Mouse (Mus musculus): Measurements from ENCODE around the gene Kcna7. TPM values are rescaled to one million over a fixed set of nuclear protein-coding genes. Genes with fewer than 3 reads are reported as not detected.

Gene Kcna7
- polyA plus RNA-seq, 1 experiment from 2014 or later, result 0.33 TPM

DNA sequence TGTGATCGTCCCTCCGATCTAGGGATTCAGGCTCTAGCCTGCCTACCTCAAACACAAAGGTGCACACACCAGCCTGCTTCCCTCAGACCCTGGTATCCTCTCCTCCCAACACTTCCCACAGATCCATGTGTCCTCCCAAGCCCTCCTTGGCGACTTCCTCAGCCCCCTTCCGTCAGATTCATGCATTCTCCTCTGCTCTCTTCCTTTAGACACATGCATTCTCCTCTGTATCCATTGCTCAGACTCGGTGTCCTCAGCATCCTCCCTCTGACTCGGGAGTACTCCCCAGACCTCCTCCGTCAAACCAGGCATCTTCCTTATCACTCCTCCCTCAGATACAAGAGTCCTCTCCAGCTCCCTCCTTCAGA lies 28.4 kb downstream of the Kcna7 start:
- no peaks in the 10 kb centered on the region for H3K9me3 ChIP-seq (replicated peaks)
- peaks cover 28% of the 10 kb centered on the region for H3K36me3 ChIP-seq
- H3K4me1 ChIP-seq (replicated peaks), result peaks cover 44% of the 10 kb centered on the region
- H3K9ac ChIP-seq, result peak overlapping the region; percentile 81
- no peak for ATAC-seq (replicated peaks; ENCODE audit: insufficient number of reproducible peaks, insufficient read depth, low FRiP score, low read depth)
- H3K27ac ChIP-seq, result peak overlapping the region; percentile 91
- H3K27me3 ChIP-seq, result no peaks in the 10 kb centered on the region
- H3K4me3 ChIP-seq, result peak overlapping the region; percentile 80
- H3K4me2 ChIP-seq, result peak overlapping the region; percentile 94
- 0% methylated on average over 7 of the region's 7 CpGs for WGBS

DNA sequence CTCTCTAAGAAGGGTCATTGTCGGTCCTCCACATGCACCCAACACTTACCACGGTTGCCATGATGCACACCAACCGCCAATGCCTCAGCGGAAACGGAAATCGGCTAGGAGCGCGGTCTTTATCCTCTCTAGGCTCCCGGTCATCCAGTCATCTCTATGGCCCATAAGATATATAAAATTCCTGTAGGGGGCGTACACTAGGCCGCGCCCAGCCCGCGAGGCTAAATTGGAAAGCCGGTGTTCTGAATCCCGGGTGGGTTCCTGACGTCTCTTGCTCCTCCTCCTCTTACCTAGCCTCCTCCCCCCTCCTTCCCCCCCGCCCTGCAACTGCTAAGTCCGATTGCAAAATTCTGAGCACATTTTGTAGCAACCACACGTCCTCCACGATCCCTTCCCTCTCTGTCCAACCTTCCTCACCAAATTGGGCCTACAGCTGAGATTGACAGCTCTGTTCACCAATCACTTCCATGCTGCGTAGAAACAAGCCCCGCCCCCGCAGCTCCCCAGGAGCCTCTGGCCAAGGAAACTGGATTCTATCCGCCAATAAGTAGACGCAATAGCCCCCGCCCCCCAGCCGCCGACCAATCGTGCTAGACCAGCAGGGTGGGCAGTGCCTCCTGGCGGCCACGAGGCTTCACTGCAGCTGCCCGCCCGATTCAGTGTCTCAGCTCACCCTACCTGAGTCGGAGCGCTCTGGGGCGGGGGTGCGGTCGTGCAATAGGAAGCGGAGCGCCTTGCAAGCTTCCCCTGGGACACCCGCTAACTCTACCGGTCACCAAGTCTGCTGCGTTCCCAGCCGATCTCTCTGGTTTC lies 29.0 kb downstream of the Kcna7 start, which contains the start of gene Gys1:
Gys1 (plus strand) TSS at position 642 of the 813 bp plus-strand sequence.
- H3K36me3 ChIP-seq, result peaks cover 23% of the 10 kb centered on the region
- no peaks in the 10 kb centered on the region for H3K9me3 ChIP-seq (replicated peaks)
- H3K4me2 ChIP-seq, result peak within 1 kb of the TSS; percentile 94
- H3K27me3 ChIP-seq, result no peaks in the 10 kb centered on the region
- H3K27ac ChIP-seq, result peak within 1 kb of the TSS; percentile 91
- peaks cover 44% of the 10 kb centered on the region for H3K4me1 ChIP-seq (replicated peaks)
- WGBS, result under 1% methylated on average over 45 of the region's 45 CpGs
- ATAC-seq (replicated peaks; ENCODE audit: insufficient number of reproducible peaks, insufficient read depth, low FRiP score, low read depth), result peak; percentile 96
- H3K4me3 ChIP-seq, result peak within 1 kb of the TSS; percentile 80
- peak within 1 kb of the TSS; percentile 88 for H3K9ac ChIP-seq

DNA sequence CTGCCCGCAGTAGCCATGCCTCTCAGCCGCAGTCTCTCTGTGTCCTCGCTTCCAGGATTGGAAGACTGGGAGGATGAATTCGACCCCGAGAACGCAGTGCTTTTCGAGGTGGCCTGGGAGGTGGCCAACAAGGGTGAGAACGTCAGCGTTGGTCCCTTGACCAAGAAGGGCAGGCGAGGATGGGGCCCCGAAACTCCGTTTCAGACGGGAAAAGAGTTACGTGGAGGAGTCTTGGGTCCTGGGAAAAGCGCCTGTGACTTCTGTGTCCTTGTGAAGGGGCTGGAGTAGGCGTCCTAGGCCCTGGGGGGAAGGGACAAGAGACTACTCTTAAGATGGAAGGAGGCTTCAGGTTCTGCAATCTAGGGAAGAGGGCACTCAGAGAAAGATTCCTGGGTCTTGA lies 29.6 kb downstream of the Kcna7 start:
- Histone ChIP-seq H3K4me2 (peak overlapping the region; percentile 94), H3K9ac (peak overlapping the region; percentile 88), H3K4me3 (peak overlapping the region; percentile 80), H3K27ac (peak overlapping the region; percentile 91), H3K4me1 (replicated peaks) (peaks cover 44% of the 10 kb centered on the region), H3K27me3 (no peaks in the 10 kb centered on the region), H3K9me3 (replicated peaks) (no peaks in the 10 kb centered on the region), H3K36me3 (peaks cover 25% of the 10 kb centered on the region)
- ATAC-seq (replicated peaks; ENCODE audit: insufficient number of reproducible peaks, insufficient read depth, low FRiP score, low read depth), result 0 out of 2 replicates have a peak, but pooled peaks have one; percentile 0
- WGBS, result 2% methylated on average over 16 of the region's 16 CpGs

DNA sequence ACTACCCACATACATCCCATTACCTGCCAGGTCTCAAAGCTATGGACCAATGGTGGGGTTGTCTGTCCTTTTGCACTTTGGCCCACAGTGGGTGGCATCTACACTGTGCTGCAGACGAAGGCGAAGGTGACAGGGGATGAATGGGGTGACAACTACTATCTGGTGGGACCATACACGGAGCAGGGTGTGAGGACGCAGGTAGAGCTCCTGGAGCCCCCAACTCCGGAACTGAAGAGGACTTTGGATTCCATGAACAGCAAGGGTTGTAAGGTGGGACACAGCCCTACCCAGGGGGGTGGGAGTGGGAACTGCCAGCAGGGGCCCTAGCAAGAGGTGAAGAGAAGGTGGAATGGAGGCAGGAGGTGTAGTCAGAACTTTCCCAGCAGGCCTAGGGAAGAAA lies 31.0 kb downstream of the Kcna7 start:
- peaks cover 44% of the 10 kb centered on the region for H3K4me1 ChIP-seq (replicated peaks)
- no peak overlapping the region for H3K27ac ChIP-seq
- peak overlapping the region; percentile 80; the same call in 1 of the 2 replicates for H3K4me3 ChIP-seq
- H3K27me3 ChIP-seq, result no peaks in the 10 kb centered on the region
- peaks cover 28% of the 10 kb centered on the region for H3K36me3 ChIP-seq
- WGBS, result 85% methylated on average over 5 of the region's 5 CpGs
- H3K9me3 ChIP-seq (replicated peaks), result no peaks in the 10 kb centered on the region
- peak overlapping the region; percentile 88 for H3K9ac ChIP-seq
- peak overlapping the region; percentile 94 for H3K4me2 ChIP-seq
- no peak for ATAC-seq (replicated peaks; ENCODE audit: insufficient number of reproducible peaks, insufficient read depth, low FRiP score, low read depth)

DNA sequence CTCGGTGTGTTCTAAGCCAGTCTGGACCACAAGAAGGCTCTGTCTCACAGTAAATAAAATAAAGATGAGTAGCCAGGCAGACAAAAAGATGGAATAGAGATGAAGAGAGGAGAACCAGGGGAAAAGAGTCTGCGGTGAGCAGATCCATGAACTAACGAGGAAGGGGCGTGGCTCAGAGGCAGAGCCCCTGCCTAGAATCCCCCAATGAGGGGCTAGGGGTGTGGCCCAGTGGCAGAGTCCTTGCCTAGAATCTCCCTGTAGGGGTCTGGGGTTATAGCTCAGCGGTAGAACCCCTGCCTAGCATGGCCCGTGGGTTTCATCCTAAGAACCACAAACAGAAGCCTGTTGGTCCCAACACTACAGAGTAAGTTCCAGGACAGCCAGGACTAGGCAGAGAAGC lies 31.6 kb downstream of the Kcna7 start:
- H3K9ac ChIP-seq, result no peak overlapping the region
- no peak for ATAC-seq (replicated peaks; ENCODE audit: insufficient number of reproducible peaks, insufficient read depth, low FRiP score, low read depth)
- peak overlapping the region; percentile 2; the same call in 1 of the 2 replicates for H3K4me2 ChIP-seq
- no peak overlapping the region for H3K27ac ChIP-seq
- H3K4me1 ChIP-seq (replicated peaks), result peaks cover 44% of the 10 kb centered on the region
- no peak overlapping the region for H3K4me3 ChIP-seq
- peaks cover 27% of the 10 kb centered on the region for H3K36me3 ChIP-seq
- H3K27me3 ChIP-seq, result no peaks in the 10 kb centered on the region
- H3K9me3 ChIP-seq (replicated peaks), result no peaks in the 10 kb centered on the region
- 40% methylated on average over 6 of the region's 6 CpGs for WGBS

DNA sequence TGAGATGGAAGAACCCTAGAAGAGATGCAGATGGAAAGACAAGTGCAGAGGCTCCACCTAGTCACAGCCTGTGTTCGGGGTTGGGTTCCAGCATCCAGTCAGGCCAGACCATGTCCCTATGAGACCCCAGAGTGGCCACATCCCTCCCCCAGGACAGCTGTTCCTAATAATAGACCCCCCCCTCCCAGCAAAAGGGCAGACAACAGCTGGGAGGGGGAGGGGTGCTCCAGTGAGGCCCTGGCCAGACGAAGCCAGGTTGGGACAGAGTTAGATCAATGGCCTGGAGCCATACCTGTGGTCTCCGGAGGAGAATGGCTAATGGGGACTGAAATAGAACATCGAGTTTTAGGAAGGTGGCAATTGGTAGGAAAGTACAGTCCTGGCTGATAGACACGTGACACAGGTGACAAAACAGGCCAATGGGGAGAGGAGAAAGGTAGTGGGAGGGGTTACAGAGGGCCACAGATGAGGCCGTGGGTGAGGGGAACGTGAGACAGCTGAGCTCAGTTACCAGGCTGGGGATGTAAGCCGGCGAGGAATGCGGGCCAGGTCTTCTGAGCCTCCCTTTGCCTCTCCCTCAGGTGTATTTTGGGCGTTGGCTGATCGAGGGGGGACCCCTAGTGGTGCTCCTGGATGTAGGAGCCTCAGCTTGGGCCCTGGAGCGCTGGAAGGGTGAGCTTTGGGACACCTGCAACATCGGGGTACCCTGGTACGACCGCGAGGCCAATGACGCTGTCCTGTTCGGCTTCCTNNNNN lies 32.2 kb downstream of the Kcna7 start, which contains the start of gene Ruvbl2:
Ruvbl2 (minus strand) TSS at position 576 of the 756 bp plus-strand sequence.
- peaks cover 42% of the 10 kb centered on the region for H3K4me1 ChIP-seq (replicated peaks)
- H3K4me3 ChIP-seq, result no peak within 1 kb of the TSS; the same call in 1 of the 2 replicates
- no peak within 1 kb of the TSS for H3K9ac ChIP-seq
- ATAC-seq (replicated peaks; ENCODE audit: insufficient number of reproducible peaks, insufficient read depth, low FRiP score, low read depth), result no peak
- H3K9me3 ChIP-seq (replicated peaks), result no peaks in the 10 kb centered on the region
- no peak within 1 kb of the TSS for H3K27ac ChIP-seq
- peak within 1 kb of the TSS; percentile 2; the same call in 1 of the 2 replicates for H3K4me2 ChIP-seq
- H3K36me3 ChIP-seq, result peaks cover 31% of the 10 kb centered on the region
- no peaks in the 10 kb centered on the region for H3K27me3 ChIP-seq
- WGBS, result 30% methylated on average over 19 of the region's 19 CpGs

DNA sequence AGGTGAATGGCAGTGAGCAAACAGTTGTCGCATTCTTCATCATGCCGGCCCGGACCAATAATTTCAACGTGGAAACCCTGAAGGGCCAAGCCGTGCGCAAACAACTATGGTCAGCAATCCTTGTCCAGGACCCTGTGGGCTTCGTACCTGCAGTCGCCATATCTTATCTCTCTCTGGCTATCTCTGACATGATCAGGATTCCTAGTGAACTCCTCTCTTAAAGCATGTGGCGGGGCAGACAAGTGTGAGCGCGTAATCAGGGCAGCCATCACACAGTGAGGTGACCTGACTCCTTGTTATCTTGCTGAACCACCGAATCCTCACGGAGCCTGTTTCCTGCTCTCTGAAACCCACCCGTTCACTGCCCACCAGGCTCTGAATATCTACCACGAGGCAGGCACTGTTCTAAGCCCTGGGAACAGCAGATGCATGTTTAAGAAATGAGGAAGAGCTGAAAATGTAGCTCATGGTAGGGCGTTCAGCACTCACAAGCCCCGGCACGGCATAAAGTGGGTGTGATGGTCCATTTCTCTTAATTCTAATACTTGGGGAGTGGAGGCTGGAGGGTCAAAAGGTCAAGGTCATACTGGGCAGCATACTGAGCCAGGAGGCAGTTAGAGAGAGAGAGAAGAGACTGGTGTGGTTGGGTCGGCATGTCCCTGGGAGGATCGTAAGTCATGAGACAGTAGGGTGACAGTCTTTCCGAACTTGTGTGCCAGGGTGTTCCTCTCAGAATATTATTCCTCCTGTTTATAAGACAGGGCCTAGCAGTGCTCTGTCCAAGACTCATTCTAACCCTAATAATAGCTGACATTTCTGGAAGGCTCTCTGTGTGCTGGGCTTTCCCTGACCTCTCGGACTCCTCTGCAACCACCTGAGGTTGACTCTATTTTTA lies 38.3 kb downstream of the Kcna7 start:
- Histone ChIP-seq H3K27me3 (no peaks in the 10 kb centered on the region), H3K9ac (no peak overlapping the region), H3K36me3 (peaks cover 79% of the 10 kb centered on the region), H3K4me2 (no peak overlapping the region), H3K4me1 (replicated peaks) (peaks cover 7% of the 10 kb centered on the region; the same call in 1 of the 2 replicates), H3K27ac (no peak overlapping the region), H3K9me3 (replicated peaks) (no peaks in the 10 kb centered on the region), H3K4me3 (no peak overlapping the region)
- 74% methylated on average over 22 of the region's 22 CpGs for WGBS
- no peak for ATAC-seq (replicated peaks; ENCODE audit: insufficient number of reproducible peaks, insufficient read depth, low FRiP score, low read depth)

DNA sequence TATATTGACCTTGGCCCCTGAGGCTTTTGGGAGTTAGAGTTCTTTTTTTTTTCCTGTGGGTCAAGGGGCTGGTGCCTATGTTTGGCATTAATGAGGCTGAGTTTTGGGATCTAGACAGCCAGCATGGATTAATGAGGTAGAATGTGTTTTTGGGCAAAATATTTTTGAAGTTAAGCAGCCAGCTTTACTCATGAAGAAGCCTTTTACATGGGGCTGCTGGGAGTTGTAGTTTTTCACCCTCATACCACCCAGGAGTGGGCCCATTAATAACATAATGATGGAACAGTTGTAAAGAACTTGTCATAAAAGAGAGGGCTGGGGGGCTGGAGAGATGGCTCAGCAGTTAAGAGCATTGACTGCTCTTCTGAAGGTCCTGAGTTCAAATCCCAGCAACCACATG lies 41.1 kb downstream of the Kcna7 start:
- ATAC-seq (replicated peaks; ENCODE audit: insufficient number of reproducible peaks, insufficient read depth, low FRiP score, low read depth), result no peak
- Histone ChIP-seq H3K36me3 (peaks cover 70% of the 10 kb centered on the region), H3K27me3 (no peaks in the 10 kb centered on the region), H3K4me1 (replicated peaks) (peaks cover 7% of the 10 kb centered on the region; the same call in 1 of the 2 replicates), H3K27ac (no peak overlapping the region), H3K4me2 (no peak overlapping the region), H3K9ac (no peak overlapping the region), H3K4me3 (no peak overlapping the region), H3K9me3 (replicated peaks) (no peaks in the 10 kb centered on the region)

DNA sequence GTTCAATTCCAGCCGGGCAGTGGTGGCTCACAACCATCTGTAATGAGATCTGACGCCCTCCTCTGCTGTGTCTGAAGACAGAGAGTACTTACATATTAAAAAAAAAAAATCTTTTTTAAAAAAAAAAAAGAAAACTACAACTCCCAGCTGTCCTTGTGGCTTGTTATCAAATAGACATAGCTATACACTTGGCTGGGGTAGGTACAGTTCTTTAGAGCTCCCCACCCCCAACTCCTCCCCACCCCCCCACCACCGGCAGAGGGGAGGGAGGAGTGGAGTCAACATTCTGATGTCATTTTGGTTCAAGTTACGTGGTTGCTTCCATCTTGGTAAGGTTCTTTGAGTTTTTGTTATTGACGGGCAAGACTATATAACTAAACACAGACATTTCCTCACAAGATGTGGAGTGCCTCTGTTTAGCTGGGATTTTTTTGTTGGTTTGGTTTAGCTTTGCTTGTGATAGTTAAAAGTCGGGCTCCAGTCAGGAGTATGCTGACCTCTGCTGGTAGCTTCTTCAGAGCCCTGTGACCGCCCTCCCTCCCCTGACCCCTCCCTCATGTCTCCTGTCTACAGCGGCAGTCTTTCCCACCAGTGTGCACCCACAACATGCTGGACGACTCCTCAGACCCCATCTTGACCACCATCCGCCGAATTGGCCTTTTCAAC lies 42.0 kb downstream of the Kcna7 start:
- Histone ChIP-seq H3K27ac (no peak overlapping the region), H3K36me3 (peaks cover 73% of the 10 kb centered on the region), H3K4me3 (no peak overlapping the region), H3K9me3 (replicated peaks) (no peaks in the 10 kb centered on the region), H3K4me2 (no peak overlapping the region), H3K9ac (no peak overlapping the region; the same call in 1 of the 2 replicates), H3K4me1 (replicated peaks) (peaks cover 7% of the 10 kb centered on the region; the same call in 1 of the 2 replicates), H3K27me3 (no peaks in the 10 kb centered on the region)
- 27% methylated on average over 11 of the region's 11 CpGs for WGBS
- 0 out of 2 replicates have a peak, but pooled peaks have one; percentile 21 for ATAC-seq (replicated peaks; ENCODE audit: insufficient number of reproducible peaks, insufficient read depth, low FRiP score, low read depth)

DNA sequence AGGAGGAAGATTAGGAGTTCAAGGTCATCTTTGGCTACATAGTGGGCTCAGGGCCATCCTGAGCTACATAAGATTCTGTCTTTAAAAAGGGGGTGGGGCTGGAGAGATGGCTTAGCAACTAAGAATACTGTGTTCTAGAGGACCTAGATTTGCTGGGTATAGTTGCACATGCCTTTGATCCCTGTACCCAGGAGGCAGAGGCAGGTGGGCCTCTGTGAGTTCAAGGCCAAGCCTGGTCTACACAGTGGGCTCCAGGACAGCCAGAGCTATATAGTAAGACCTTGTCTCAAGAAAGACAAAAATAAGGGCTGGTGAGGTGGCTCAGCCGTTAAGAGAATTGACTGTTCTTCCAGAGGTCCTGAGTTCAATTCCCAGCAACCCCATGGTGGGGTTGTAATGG lies 44.5 kb downstream of the Kcna7 start:
- no peak for ATAC-seq (replicated peaks; ENCODE audit: insufficient number of reproducible peaks, insufficient read depth, low FRiP score, low read depth)
- no peak overlapping the region for H3K4me3 ChIP-seq
- H3K9me3 ChIP-seq (replicated peaks), result no peaks in the 10 kb centered on the region
- peaks cover 70% of the 10 kb centered on the region for H3K36me3 ChIP-seq
- H3K4me2 ChIP-seq, result no peak overlapping the region
- 86% methylated on average over 1 of the region's 1 CpGs for WGBS
- H3K27ac ChIP-seq, result no peak overlapping the region
- no peaks in the 10 kb centered on the region for H3K27me3 ChIP-seq
- no peak overlapping the region for H3K9ac ChIP-seq
- H3K4me1 ChIP-seq (replicated peaks), result peaks cover 7% of the 10 kb centered on the region; the same call in 1 of the 2 replicates
